Mouse (Mus musculus): Measurements from ENCODE around the gene Fat1. TPM values are rescaled to one million over a fixed set of nuclear protein-coding genes. Genes with fewer than 3 reads are reported as not detected.

The Fat1 gene
- polyA plus RNA-seq, 1 experiment: under 0.01 TPM

DNA sequence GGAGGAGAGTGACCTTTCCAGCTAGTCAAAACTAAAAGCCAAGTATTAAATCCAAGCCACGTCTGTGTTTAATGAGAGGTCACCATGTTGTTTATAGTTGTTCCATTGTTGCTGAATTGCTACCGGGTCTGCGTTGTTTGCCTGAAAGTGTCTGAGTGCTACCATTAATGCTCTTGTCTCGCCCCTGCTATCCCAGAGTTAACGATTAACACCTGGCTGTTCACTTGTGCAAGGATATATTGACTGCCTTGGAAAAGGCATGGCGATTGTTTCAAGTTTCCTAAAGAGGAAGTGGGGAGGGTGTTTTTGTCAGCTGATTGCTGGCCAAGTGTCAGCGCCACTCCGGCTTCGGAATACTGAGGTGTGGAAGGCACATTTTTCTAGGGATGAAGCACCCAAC, 39.9 kb downstream of the Fat1 start:
- TF ChIP-seq TAL1 (IDR thresholded peaks at IDR 0.05; ENCODE audit: low read length): no peak
- TF ChIP-seq GATA1 (IDR thresholded peaks at IDR 0.05; ENCODE audit: low read length): no peak
- no peaks in the 10 kb centered on the region for H3K36me3 ChIP-seq (ENCODE audit: control insufficient read depth)
- peaks cover 5% of the 10 kb centered on the region for H3K9me3 ChIP-seq (ENCODE audit: control insufficient read depth, low read length)
- no peaks in the 10 kb centered on the region for H3K4me1 ChIP-seq (ENCODE audit: control insufficient read depth)
- 0 out of 2 replicates have a peak, but pooled peaks cover 2% of the 10 kb centered on the region for H3K27me3 ChIP-seq (ENCODE audit: control insufficient read depth)
- no peak overlapping the region for H3K4me3 ChIP-seq (replicated peaks)

DNA sequence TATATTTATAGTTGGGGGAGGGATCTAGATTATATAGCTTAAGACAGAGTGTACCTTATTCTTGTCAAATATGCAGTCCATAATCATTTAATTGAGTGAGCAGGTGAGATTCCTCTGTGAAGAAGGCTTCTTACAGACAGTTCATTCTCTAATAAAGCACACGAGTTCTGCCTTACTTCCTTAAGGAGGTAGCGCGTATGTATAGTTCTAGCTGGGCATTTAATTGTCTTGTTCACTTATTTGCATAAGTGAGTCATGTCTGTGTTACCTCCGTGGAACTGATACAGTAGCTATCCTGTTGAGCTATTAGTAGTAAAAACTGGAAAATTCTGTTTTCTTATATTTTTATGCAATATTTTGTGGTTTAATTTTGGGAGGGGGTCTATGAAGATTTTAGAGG, 40.4 kb downstream of the Fat1 start:
- H3K4me1 ChIP-seq (ENCODE audit: control insufficient read depth): no peaks in the 10 kb centered on the region
- H3K27me3 ChIP-seq (ENCODE audit: control insufficient read depth): 0 out of 2 replicates have a peak, but pooled peaks cover 2% of the 10 kb centered on the region
- H3K36me3 ChIP-seq (ENCODE audit: control insufficient read depth): no peaks in the 10 kb centered on the region
- H3K4me3 ChIP-seq (replicated peaks): no peak overlapping the region
- peaks cover 5% of the 10 kb centered on the region for H3K9me3 ChIP-seq (ENCODE audit: control insufficient read depth, low read length)
- TF ChIP-seq TAL1 (IDR thresholded peaks at IDR 0.05; ENCODE audit: low read length) (no peak), GATA1 (IDR thresholded peaks at IDR 0.05; ENCODE audit: low read length) (no peak)

DNA sequence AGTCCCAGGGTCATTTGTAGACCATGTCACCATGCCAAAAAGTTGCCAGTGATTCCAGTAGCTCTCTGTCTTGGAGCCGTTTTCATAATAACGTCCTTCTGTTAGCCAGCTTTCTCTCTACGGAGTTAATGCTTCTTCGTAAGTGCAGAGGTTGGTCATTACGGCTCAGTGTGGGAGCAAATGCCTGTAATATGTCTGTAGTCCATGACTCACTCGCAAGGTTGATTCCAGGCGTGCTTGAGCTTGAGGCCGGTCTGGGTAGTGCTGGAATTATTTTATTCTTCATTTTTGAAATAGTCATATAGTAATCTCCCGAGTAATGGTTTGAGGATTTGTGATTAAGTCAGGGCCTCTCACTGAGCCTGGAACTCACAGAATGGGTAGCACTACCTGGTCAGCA, 43.4 kb downstream of the Fat1 start:
- H3K9me3 ChIP-seq (ENCODE audit: control insufficient read depth, low read length): peaks cover 5% of the 10 kb centered on the region
- H3K4me1 ChIP-seq (ENCODE audit: control insufficient read depth): no peaks in the 10 kb centered on the region
- H3K36me3 ChIP-seq (ENCODE audit: control insufficient read depth): no peaks in the 10 kb centered on the region
- TF ChIP-seq TAL1 (IDR thresholded peaks at IDR 0.05; ENCODE audit: low read length) (no peak), GATA1 (IDR thresholded peaks at IDR 0.05; ENCODE audit: low read length) (no peak)
- no peak overlapping the region for H3K4me3 ChIP-seq (replicated peaks)
- H3K27me3 ChIP-seq (ENCODE audit: control insufficient read depth): no peaks in the 10 kb centered on the region

DNA sequence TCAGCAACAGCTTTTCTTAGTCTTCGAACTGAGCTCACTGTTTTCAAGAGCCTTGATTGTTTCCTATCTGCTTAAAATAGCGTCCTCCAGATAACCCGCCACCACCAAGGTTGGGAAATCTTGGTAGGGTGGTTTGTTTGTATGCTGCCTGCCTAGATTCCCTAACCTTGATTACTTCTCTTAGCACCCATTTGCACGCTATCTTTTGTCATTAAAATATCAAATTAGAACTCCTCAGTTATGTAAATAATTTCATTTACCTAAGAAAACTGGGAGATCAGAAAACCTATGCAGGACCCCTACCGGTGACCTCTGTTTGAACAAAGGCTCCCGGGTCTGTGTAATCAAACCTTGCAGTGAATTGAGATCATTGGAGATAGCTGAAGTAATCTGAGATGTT, 44.0 kb downstream of the Fat1 start:
- Histone ChIP-seq H3K27me3 (ENCODE audit: control insufficient read depth) (no peaks in the 10 kb centered on the region), H3K4me1 (ENCODE audit: control insufficient read depth) (no peaks in the 10 kb centered on the region), H3K36me3 (ENCODE audit: control insufficient read depth) (no peaks in the 10 kb centered on the region), H3K4me3 (replicated peaks) (no peak overlapping the region), H3K9me3 (ENCODE audit: control insufficient read depth, low read length) (peaks cover 5% of the 10 kb centered on the region)
- TF ChIP-seq GATA1 (IDR thresholded peaks at IDR 0.05; ENCODE audit: low read length) (no peak), TAL1 (IDR thresholded peaks at IDR 0.05; ENCODE audit: low read length) (no peak)

DNA sequence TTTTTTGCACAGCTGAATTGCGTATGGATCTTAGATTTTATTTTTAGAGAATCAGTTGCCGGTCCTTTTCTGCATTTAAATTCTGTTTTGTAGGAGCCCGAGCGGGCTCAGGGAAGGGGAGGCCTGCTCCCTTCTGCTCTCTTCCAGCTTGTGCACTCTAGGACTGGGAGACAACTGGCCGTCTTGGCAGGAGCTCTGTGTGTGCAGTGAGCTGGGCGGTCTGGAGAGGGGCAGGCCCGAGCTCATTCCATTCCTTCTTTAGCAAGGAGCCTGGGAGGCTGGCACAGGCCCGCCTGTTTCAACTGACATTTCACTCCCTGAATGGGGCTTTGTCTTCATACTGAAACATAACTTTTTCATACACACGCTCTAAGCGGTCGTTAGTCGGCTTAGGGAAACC, 44.8 kb downstream of the Fat1 start:
- peaks cover 5% of the 10 kb centered on the region for H3K9me3 ChIP-seq (ENCODE audit: control insufficient read depth, low read length)
- no peak for TF ChIP-seq TAL1 (IDR thresholded peaks at IDR 0.05; ENCODE audit: low read length)
- no peak for TF ChIP-seq GATA1 (IDR thresholded peaks at IDR 0.05; ENCODE audit: low read length)
- H3K4me1 ChIP-seq (ENCODE audit: control insufficient read depth): no peaks in the 10 kb centered on the region

DNA sequence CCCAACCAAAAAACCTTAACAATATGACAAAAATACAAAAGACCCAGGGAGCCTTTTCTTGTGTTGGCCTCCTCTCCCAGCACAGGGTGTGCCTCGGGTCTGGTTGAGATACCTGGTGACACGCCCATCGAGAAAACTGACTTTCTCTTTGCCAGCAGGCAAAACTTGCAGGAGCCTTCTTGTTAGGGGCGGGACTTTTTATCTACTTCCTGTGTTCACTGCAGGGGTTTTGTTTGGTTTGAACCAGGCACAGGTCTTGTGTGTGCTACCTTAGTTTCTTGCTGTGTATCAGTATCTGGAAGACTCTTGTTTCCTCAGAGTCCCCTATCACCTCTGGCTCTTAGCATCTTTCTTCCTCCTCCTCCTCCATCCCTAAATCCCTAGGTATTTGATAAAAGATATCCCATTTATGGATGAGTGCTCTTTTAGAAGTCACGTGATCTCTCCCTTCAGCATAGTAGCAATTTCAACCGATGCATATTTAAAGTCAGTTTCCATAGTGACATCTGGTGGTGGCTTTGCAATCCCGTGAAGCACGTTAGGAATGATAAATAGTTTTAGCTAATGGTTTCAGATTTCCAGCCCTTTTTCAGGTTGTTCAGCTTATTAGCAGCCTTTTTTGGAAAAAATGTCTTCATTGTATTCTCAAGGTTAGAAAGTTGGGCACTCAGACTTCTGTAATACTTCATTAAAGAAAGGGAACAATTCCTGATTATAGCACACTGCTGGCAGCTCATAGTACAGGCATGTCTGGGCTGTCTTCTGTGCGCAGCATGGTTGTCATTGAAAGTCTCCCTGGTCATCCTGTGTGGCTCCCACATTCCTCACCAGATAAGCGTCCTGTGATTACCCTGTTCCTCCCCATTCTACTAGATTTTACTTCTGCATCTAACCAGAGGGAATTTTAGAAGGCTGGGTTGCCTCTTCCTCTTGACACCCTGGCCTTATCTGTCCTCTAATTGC, 50.4 kb downstream of the Fat1 start:
- H3K4me1 ChIP-seq (ENCODE audit: control insufficient read depth): no peaks in the 10 kb centered on the region
- H3K27me3 ChIP-seq (ENCODE audit: control insufficient read depth): no peaks in the 10 kb centered on the region
- H3K36me3 ChIP-seq (ENCODE audit: control insufficient read depth): no peaks in the 10 kb centered on the region
- TF ChIP-seq TAL1 (IDR thresholded peaks at IDR 0.05; ENCODE audit: low read length) (no peak), GATA1 (IDR thresholded peaks at IDR 0.05; ENCODE audit: low read length) (no peak)
- H3K9me3 ChIP-seq (ENCODE audit: control insufficient read depth, low read length): no peaks in the 10 kb centered on the region
- H3K4me3 ChIP-seq (replicated peaks): no peak overlapping the region

More for the DNA sequence above, 44.8 kb downstream of the Fat1 start:
- H3K4me3 ChIP-seq (replicated peaks): no peak overlapping the region
- H3K27me3 ChIP-seq (ENCODE audit: control insufficient read depth): no peaks in the 10 kb centered on the region
- no peaks in the 10 kb centered on the region for H3K36me3 ChIP-seq (ENCODE audit: control insufficient read depth)

DNA sequence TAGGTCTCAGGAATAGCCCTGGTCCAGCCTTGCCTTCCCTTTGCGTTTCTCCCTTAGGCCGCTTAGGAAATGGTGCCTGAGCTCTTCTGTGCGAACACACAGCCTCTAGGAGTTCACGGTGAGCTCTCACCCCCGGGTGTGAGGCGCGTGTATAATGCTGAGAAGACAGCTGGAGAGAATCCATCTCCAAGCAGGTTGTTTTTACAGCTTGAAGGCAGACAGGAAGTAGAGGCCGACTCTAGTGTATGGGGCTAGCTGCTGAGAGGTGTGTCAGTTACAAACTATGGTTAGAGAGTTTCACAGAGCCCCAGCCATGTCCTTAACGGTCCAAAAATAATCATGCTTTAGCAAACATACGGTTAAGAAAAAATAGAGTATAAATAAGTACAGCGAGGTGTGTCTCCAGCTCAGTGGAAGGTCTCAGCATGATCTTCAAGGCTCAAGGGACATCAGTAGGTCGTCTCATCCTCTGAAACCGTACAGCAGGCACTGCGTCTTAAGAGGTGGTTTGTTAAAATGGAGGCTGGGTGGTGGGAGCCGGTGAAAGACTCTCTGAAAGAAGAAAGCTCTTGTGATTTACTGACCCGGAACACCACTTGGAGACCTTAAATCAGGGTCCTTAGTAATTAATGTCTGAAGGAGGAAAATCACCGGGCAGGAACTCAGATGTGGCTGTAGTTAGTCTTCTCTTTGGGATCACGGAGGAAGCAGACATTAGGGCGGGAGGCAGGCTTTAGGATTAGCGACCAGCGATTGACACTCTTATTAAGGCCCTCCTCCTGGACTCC, 56.6 kb downstream of the Fat1 start:
- H3K9me3 ChIP-seq (ENCODE audit: control insufficient read depth, low read length): no peaks in the 10 kb centered on the region
- H3K4me1 ChIP-seq (ENCODE audit: control insufficient read depth): no peaks in the 10 kb centered on the region
- TF ChIP-seq TAL1 (IDR thresholded peaks at IDR 0.05; ENCODE audit: low read length): no peak
- TF ChIP-seq GATA1 (IDR thresholded peaks at IDR 0.05; ENCODE audit: low read length): no peak
- no peak overlapping the region for H3K4me3 ChIP-seq (replicated peaks)
- H3K27me3 ChIP-seq (ENCODE audit: control insufficient read depth): no peaks in the 10 kb centered on the region
- H3K36me3 ChIP-seq (ENCODE audit: control insufficient read depth): no peaks in the 10 kb centered on the region

DNA sequence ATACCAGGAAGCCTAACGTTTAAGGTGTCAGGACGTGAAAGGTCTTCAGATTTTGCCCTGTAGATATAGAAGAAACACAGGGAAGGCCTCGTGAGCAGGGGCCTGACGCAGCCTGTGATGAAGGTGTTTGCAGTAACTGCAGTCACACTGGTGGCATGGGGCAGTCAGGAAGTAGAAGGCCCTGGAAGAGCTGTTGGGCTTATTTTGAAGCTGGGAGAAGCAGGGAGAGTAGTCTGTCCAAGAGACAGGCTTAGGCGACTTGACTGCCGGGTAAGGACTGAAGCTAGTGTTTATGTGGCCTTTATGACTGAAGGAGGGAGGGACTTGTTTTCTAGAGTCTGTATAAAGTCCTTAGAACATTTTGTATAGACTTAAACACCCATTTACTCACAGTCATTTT, 57.4 kb downstream of the Fat1 start:
- no peaks in the 10 kb centered on the region for H3K36me3 ChIP-seq (ENCODE audit: control insufficient read depth)
- no peaks in the 10 kb centered on the region for H3K9me3 ChIP-seq (ENCODE audit: control insufficient read depth, low read length)
- no peaks in the 10 kb centered on the region for H3K4me1 ChIP-seq (ENCODE audit: control insufficient read depth)
- H3K4me3 ChIP-seq (replicated peaks): no peak overlapping the region
- H3K27me3 ChIP-seq (ENCODE audit: control insufficient read depth): no peaks in the 10 kb centered on the region
- TF ChIP-seq TAL1 (IDR thresholded peaks at IDR 0.05; ENCODE audit: low read length) (no peak), GATA1 (IDR thresholded peaks at IDR 0.05; ENCODE audit: low read length) (no peak)

DNA sequence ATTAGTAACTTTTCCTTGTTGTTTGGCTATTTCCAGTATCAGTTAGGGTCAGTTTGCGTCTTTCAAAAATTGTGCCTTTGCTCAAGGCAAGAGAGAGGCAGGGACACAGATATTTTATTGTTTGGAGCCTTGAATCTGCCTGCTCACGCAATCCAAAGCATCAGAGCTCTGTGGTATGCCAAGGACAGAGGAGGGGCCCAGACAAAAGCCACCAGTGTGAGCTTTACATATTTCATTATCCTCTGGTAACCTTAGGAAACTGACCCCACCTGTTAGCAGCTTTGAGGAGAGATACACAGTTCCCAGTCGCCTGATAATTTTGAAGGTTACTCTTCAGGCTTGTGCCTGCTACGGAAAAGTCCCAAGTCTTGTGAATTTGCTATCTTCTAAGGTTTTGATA, 58.1 kb downstream of the Fat1 start:
- Histone ChIP-seq H3K27me3 (ENCODE audit: control insufficient read depth) (no peaks in the 10 kb centered on the region), H3K36me3 (ENCODE audit: control insufficient read depth) (no peaks in the 10 kb centered on the region), H3K4me1 (ENCODE audit: control insufficient read depth) (no peaks in the 10 kb centered on the region), H3K4me3 (replicated peaks) (no peak overlapping the region), H3K9me3 (ENCODE audit: control insufficient read depth, low read length) (no peaks in the 10 kb centered on the region)
- no peak for TF ChIP-seq GATA1 (IDR thresholded peaks at IDR 0.05; ENCODE audit: low read length)
- TF ChIP-seq TAL1 (IDR thresholded peaks at IDR 0.05; ENCODE audit: low read length): no peak

All from erythroblast, embryonic 14.5 days (primary cell).